Mouse (Mus musculus) urinary bladder, postnatal 25 days (tissue): ENCODE data around the gene Dennd2a.

Source experiments
- DNase-seq: peaks from one replicate; pipeline ENCODE4 v3.0.0; 2022; ENCODE audit warnings: low spot score

Gene Dennd2a

GRCm38 (mm10) chr6:39557723-39558261 lies at the start of gene Dennd2a:
Gene Dennd2a, minus strand, starts transcription at chr6:39557867.
- peak; percentile 57 for DNase-seq

- no peak for DNase-seq
Measured at GRCm38 (mm10) chr6:39607365-39607764, 49.7 kb upstream of the Dennd2a start.

- DNase-seq = no peak
Measured at GRCm38 (mm10) chr6:39606862-39607261, 49.2 kb upstream of the Dennd2a start.

- DNase-seq = no peak
Measured at GRCm38 (mm10) chr6:39606056-39606455, 48.4 kb upstream of the Dennd2a start.

GRCm38 (mm10) chr6:39604565-39604964 lies 46.9 kb upstream of the Dennd2a start:
- DNase-seq = no peak

GRCm38 (mm10) chr6:39601828-39602227 lies 44.2 kb upstream of the Dennd2a start:
- DNase-seq = no peak

- DNase-seq = no peak
Measured at GRCm38 (mm10) chr6:39600851-39601250, 43.2 kb upstream of the Dennd2a start.

- DNase-seq = peak; percentile 90
Measured at GRCm38 (mm10) chr6:39592401-39593214, 34.9 kb upstream of the Dennd2a start, which contains the start of gene Ndufb2. Gene Ndufb2, plus strand, starts transcription at chr6:39592574.

- no peak for DNase-seq
Measured at GRCm38 (mm10) chr6:39591481-39591880, 33.8 kb upstream of the Dennd2a start.

GRCm38 (mm10) chr6:39585517-39585916 lies 27.9 kb upstream of the Dennd2a start, which contains the start of gene Gm42420:
Gene Gm42420, plus strand, starts transcription at chr6:39585753.
- no peak for DNase-seq

GRCm38 (mm10) chr6:39581087-39581784 lies 23.6 kb upstream of the Dennd2a start:
- no peak for DNase-seq

- no peak for DNase-seq
Measured at GRCm38 (mm10) chr6:39580558-39580957, 22.9 kb upstream of the Dennd2a start.

- DNase-seq = no peak
Measured at GRCm38 (mm10) chr6:39579552-39579951, 21.9 kb upstream of the Dennd2a start.

- no peak for DNase-seq
Measured at GRCm38 (mm10) chr6:39574951-39575350, 17.3 kb upstream of the Dennd2a start.

GRCm38 (mm10) chr6:39574555-39574869 lies 16.8 kb upstream of the Dennd2a start:
- DNase-seq = no peak

GRCm38 (mm10) chr6:39573791-39574554 lies 16.3 kb upstream of the Dennd2a start, which contains the start of gene Adck2:
Gene Adck2, plus strand, starts transcription at chr6:39573873.
- peak; percentile 64 for DNase-seq

GRCm38 (mm10) chr6:39570426-39570825 lies 12.8 kb upstream of the Dennd2a start:
- no peak for DNase-seq

- DNase-seq = no peak
Measured at GRCm38 (mm10) chr6:39567528-39567927, 9.9 kb upstream of the Dennd2a start.

GRCm38 (mm10) chr6:39562166-39563015 lies 4.7 kb upstream of the Dennd2a start:
- peak; percentile 64 for DNase-seq

GRCm38 (mm10) chr6:39559276-39559939 lies 1.7 kb upstream of the Dennd2a start:
- DNase-seq = no peak
